Mouse (Mus musculus): ENCODE measurements around the gene Pilra.
A peak's percentile ranks its signal among the peaks of the same experiment; 100 is the strongest.

Gene Pilra

GRCm38 (mm10) chr5:137823455-137824045 is 12.5 kb downstream of the Pilra start:
- DNase-seq (ENCODE audit: low spot score), result no peak

DNA sequence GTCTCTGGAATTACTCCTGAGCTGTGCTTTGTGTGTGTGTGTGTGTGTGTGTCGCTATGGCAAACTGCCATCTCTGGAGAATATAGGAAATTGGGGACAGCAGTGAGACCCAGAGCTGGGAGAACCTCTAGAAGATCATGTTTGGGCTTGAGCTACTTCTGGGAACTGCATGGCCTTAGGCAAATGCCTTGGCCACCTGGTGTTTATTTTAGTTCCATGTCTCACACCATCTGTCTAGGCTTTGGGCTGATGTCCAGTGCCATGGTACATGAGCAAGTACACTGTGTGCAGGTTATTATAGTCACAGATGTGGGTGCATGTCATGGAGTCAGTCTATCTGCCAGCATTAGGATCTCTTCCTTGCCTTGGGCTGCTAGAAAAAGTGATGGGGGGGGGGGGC is 13.5 kb downstream of the Pilra start:
- no peak for DNase-seq (ENCODE audit: low spot score)

GRCm38 (mm10) chr5:137822126-137822525 is 14.0 kb downstream of the Pilra start:
- no peak for DNase-seq (ENCODE audit: low spot score)

DNA sequence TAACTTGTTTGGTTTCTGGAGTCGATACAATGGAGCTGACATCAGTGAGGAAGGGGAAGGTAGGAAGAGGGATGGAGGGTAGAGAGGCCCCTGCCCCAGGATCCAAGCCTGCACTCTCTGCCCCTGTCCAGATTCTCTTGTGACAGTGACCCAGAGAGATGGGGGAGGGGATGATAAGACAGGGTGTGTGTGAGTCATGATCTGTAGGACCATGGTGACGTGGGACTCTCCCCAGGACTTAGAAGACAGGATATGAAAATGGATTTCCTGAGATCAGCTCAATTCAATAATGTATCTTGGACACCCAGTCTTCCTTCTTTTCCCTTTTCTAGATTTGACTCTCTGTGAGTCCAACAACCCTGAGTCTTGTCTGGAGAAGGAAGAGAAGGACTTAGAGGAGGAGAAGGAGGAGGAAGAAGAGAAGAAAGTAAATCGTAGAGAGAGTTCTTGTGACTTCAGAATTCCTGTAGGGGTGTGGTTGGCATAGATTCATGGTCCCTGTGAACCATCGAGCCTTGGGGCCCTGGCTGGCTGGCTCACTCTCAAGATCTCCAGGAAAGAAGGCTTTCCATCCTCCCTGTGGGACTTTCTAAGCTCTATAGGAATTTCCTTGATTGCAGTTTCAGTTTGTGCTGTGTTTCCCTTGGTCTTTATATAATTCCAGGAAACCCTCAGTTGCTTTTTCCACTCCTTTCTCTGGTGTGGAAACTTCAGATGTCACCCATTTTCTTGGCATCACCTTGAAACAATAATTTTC is 18.4 kb downstream of the Pilra start:
- no peak for DNase-seq (ENCODE audit: low spot score)

- no peak for DNase-seq (ENCODE audit: low spot score)
These were observed 27.8 kb downstream of the Pilra start for GRCm38 (mm10) chr5:137808316-137808715.

GRCm38 (mm10) chr5:137806158-137806557 is 29.9 kb downstream of the Pilra start:
- no peak for DNase-seq (ENCODE audit: low spot score)

GRCm38 (mm10) chr5:137800917-137801316 is 35.2 kb downstream of the Pilra start:
- no peak for DNase-seq (ENCODE audit: low spot score)

- DNase-seq (ENCODE audit: low spot score), result no peak
These were observed 39.5 kb downstream of the Pilra start for GRCm38 (mm10) chr5:137796606-137797005.

- no peak for DNase-seq (ENCODE audit: low spot score)
These were observed 44.5 kb downstream of the Pilra start for GRCm38 (mm10) chr5:137791553-137791952.

DNA sequence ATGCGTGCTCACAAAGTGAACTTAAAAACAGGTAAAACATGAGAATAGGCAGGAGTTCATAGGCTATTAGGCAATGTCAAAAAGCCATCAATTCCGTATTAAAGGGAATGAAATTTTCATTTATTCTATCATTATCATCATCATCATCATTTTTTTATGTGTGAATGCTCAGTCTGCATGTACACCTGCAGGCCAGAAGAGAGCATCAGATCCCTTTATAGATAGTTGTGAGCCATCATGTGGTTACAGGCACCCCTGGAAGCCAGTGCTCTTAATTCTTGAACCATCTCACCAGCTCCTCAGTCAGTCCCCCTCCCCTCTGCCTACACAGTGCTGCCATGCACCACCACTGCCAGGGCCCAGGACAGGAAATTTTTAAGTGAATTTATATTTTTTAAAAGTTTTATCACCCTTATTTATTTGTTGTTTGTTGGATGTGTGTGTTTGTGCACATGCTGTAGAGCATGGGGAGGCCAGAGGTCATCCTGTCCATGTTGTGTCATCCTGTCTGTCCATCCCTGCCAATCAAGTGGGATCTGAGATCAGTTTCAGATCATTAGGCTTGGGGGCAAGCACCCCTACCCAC is 47.0 kb downstream of the Pilra start:
- DNase-seq (ENCODE audit: low spot score), result no peak

DNA sequence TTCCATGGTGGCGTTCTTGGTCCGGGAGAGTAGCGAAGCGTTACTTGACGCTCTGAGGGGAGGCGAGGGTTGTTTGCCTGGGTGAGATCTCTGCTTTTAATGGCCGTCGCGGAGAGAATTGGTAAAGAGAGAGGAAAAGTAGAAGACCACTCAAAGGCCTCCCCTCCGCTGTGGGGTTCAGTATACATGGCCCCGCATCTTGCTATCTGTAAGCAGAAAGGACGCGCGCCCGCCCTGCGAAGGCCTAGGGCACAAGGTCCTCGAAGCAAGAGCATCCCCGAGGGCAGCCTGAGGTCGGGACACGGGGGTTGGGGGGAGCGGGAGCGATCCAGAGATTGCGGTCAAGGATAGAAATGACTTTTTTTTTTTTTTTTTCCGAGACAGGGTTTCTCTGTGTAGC is 47.9 kb downstream of the Pilra start:
- peak; percentile 13 for DNase-seq (ENCODE audit: low spot score)

- DNase-seq (ENCODE audit: low spot score), result peak; percentile 95
These were observed 48.7 kb downstream of the Pilra start, which contains the start of the genes Mepce and Zcwpw1 for GRCm38 (mm10) chr5:137787151-137787928. Mepce (minus strand) TSS chr5:137787655. Zcwpw1 (plus strand) TSS chr5:137787798.

DNA sequence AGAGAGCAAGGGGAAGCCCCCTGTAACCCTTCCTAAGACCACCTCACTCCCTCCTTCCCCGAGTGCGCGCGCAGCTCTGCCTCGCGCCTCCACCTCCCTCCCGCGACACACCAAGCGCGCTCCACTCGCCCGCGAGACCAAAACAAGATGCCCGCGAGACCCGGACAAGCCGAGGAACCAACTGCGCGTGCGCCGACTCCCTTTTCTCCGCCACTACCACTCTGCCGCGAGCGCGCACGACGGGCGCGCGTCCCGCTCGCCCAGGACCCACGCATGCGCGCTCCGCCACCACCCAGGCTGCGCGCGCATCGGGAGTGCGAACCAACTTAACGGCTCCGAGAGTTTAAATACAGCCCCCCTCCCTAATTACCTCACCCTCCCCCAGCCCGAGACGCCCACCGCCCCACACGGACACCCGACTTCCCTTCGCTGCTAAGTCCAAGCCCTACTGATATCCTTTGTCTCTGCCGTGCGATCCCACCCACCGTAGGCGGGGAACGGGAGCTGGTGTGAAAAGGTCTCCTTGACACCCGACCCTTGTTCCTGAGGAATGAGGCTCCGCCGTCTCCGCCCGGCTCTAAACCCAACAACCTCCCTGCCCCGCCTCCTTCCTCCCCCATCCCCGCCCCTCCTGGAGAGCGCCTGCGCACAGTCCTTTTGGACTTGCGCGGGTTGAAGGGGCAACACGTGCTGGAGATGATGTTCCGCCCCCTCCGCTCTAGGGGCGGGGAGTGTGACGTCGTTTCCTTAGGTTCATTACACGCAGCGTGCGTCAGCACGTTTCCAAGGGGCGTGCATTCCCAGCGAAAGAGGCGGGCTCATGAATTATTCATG is 49.8 kb downstream of the Pilra start:
- DNase-seq (ENCODE audit: low spot score), result peak; percentile 99

DNA sequence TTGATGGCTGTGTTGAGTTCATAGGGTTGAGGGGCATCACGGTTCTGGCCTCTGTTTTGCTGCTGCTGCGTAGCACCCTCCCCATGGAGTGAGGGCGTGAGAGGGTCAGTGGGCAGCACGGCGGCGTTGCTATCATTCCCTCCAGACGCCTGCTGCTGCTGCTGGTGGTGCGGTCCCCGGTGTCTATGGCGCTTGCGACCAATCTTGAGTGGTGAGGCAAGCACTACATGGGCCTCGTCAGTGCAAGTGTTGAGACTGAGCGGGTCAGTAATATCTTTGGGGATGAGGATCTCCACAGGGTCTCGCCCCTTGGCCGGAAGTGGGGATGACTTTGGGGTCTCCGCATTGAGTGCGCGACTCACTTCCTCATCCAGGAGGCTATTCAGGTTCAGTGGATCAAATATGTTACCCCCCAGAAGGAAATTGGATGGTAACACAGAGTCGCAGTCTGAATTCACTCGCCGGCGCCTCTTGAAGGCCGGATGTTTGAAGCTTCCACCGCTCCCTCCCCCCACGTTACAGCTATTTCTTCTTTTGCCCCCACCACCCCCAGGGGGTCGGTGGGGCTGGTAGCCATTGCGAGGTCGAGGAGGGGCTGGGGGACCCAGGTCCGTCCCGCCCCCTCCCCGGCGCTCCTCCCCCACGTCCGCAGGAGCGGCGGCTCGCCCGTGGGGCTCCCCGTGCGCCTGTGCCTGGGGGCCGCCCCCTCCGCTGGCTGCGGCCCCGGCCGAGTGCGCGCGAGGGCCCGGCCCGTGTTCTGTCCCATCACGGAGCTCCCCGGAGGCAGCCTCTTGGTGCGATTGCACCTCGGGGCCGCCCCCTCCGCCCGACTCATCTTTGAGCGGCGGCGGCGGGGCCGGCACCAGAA is 50.7 kb downstream of the Pilra start:
- peak; percentile 11 for DNase-seq (ENCODE audit: low spot score)

GRCm38 (mm10) chr5:137784546-137784945 is 51.5 kb downstream of the Pilra start:
- no peak for DNase-seq (ENCODE audit: low spot score)

DNA sequence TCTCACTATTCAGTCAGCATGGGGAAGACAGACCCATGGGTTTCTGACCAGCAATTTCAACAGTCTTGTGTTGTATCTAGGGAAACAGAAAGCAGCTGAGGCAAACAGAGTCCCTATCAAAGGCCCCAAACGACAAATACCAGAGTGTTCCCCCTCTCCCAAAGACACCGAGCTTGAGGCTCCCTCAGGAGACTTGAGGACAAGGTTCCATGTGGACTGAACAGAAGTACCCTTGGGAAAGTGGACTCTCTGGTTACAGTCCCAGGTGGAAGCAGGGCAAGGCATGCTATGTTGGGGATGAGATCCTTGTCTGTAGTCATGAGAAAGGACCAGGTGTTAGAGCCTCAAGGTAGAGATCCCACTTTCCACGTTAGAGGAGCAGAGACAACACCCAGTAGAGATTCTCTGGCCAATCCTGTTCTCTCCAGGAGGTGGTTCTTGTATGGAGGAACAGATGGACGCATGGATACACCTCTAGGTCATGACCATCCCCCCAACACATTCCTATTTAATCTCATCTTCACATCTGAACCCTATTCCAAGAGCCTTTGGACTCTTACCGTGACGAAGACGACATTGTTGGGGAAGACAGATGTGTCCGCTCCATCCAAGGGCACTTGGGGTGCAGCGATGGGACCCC is 52.1 kb downstream of the Pilra start:
- DNase-seq (ENCODE audit: low spot score), result no peak

GRCm38 (mm10) chr5:137782776-137783522 is 53.1 kb downstream of the Pilra start:
- no peak for DNase-seq (ENCODE audit: low spot score)

- no peak for DNase-seq (ENCODE audit: low spot score)
These were observed 54.4 kb downstream of the Pilra start for GRCm38 (mm10) chr5:137781661-137782060.
